Mouse (Mus musculus): ENCODE data around the gene Bpifb9b. TPM values are rescaled to one million over a fixed set of nuclear protein-coding genes. Genes with fewer than 3 reads are reported as not detected.
"Not testable (repeated sequence)": the region's sequence is repeated elsewhere in the genome, so short reads cannot be mapped to it uniquely, and the experiment has no call there.

Gene Bpifb9b
- polyA plus RNA-seq, 1 experiment from 2014 or later, result not detected

DNA sequence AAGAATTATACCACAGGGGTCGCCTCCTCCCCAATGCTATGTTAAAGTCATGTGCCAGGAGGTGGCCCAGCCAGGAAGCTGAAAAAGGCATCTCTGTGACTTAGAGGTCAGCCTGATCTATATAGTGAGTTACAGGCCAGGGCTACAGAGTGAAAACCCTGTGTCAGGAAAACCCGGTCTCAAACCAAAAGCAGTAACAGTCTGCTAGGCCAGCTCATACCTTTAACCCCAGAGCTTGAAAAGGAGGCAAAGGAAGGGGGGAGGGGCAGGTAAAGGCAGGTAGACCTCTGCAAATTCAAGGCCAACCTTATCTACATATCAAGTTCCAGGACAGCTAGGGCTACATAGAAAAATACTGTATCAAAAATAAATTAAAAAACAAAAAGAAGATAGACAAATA, 32.3 kb downstream of the Bpifb9b start:
- Histone ChIP-seq H3K27me3 (replicated peaks) (no peaks in the 10 kb centered on the region), H3K4me2 (replicated peaks) (no peak overlapping the region), H3K4me1 (replicated peaks) (no peaks in the 10 kb centered on the region), H3K27ac (no peak overlapping the region), H3K9me3 (no peaks in the 10 kb centered on the region), H3K4me3 (replicated peaks) (no peak overlapping the region), H3K9ac (no peak overlapping the region), H3K36me3 (0 out of 2 replicates have a peak, but pooled peaks cover 3% of the 10 kb centered on the region)
- 62% methylated on average over 2 of the region's 2 CpGs for WGBS
- ATAC-seq, result no peak

DNA sequence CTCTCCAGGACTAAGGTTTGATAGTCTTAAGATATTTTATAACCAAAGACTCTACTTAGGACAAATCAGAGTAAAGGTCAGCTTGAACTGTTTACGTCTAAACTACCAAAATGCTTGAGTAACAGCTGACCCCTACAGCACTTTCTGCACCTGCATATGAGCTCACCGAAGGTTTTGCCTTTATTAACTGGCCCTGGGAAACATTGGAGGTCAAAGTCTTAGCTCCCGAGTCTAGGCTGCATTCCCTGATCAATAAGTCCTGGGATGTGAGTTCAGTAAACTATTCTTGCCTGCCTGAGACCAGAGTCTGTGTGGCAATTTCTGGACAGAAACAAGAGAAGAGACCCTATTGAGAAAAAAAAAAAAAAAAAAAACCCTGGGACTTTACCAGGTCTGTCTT, 41.1 kb downstream of the Bpifb9b start:
- H3K36me3 ChIP-seq, result peaks cover 8% of the 10 kb centered on the region
- ATAC-seq, result no peak
- WGBS, result 88% methylated on average over 3 of the region's 3 CpGs

DNA sequence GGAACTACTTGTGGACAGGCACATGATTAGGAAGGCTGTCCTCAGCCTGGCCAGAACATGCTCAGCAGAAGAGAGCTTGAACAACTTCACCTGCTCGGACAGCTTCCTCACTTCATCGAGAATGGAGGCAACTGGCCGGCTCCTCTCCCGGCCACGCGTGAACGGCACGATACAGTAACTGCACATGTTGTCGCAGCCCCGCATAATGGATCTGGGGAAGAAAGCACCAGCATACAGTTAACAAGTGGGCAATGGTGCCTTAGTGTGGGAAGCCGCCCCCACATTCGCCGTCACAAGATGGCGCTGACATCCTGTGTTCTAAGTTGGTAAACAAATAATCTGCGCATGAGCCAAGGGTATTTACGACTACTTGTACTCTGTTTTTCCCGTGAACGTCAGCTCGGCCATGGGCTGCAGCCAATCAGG, 47.0 kb downstream of the Bpifb9b start:
- H3K9ac ChIP-seq; H3K27me3 ChIP-seq (replicated peaks); H3K9me3 ChIP-seq; H3K27ac ChIP-seq; H3K36me3 ChIP-seq; H3K4me1 ChIP-seq (replicated peaks): not testable (repeated sequence)
- ATAC-seq, result peak; percentile 53; the same call in 1 of the 2 replicates
- H3K4me3 ChIP-seq (replicated peaks), result peak overlapping the region; percentile 33
- peak overlapping the region; percentile 33 for H3K4me2 ChIP-seq (replicated peaks)
- 76% methylated on average over 16 of the region's 19 CpGs for WGBS

More for the DNA sequence above, 41.1 kb downstream of the Bpifb9b start:
- no peak overlapping the region for H3K4me3 ChIP-seq (replicated peaks)
- H3K4me1 ChIP-seq (replicated peaks), result no peaks in the 10 kb centered on the region
- H3K4me2 ChIP-seq (replicated peaks), result no peak overlapping the region
- H3K9me3 ChIP-seq, result no peaks in the 10 kb centered on the region
- H3K9ac ChIP-seq, result no peak overlapping the region
- H3K27me3 ChIP-seq (replicated peaks), result no peaks in the 10 kb centered on the region
- no peak overlapping the region for H3K27ac ChIP-seq

DNA sequence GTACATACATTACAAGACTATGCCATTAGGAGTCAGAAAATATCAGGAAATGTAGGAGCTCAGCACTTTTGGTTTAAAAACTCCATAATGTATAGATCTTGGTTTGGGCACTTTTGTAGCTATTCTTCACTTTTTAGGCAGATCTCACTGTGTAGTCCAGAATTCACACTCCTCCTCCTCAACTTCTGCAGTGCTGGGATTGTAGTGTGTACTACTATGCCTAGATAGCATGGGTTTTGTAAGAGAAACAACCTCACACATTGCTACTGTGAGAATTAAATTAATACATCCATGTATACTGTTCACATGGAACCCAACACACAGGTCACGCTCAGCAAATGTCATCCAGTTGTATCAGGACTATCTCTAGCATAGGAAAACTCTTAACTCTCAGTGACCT, 60.5 kb downstream of the Bpifb9b start:
- Histone ChIP-seq H3K4me3 (replicated peaks) (no peak overlapping the region), H3K27ac (no peak overlapping the region), H3K9ac (no peak overlapping the region), H3K4me2 (replicated peaks) (no peak overlapping the region), H3K4me1 (replicated peaks) (no peaks in the 10 kb centered on the region), H3K36me3 (peaks cover 11% of the 10 kb centered on the region), H3K27me3 (replicated peaks) (no peaks in the 10 kb centered on the region), H3K9me3 (no peaks in the 10 kb centered on the region)
- 96% methylated on average over 1 of the region's 1 CpGs for WGBS
- no peak for ATAC-seq

Other genes starting within 250 kb of the Bpifb9b start
- not detected in 2 replicates for gene Bpifa3, start 176.9 kb upstream of the Bpifb9b start, polyA plus RNA-seq (2015; fragmentation: Nextera tagmentation; extraction: Ambion mirVana)
- gene Bpifa1, start 164.3 kb upstream of the Bpifb9b start, polyA plus RNA-seq (2015; fragmentation: Nextera tagmentation; extraction: Ambion mirVana), result not detected in 2 replicates
- not detected in 2 replicates for gene Bpifa5, start 144.6 kb upstream of the Bpifb9b start, polyA plus RNA-seq (2015; fragmentation: Nextera tagmentation; extraction: Ambion mirVana)
- 0.25 and 8.3 TPM in 2 replicates for gene Bpifb1, start 116.4 kb upstream of the Bpifb9b start, polyA plus RNA-seq (2015; fragmentation: Nextera tagmentation; extraction: Ambion mirVana)
- 0.09 and 0.13 TPM in 2 replicates for gene Bpifb5, start 83.5 kb upstream of the Bpifb9b start, polyA plus RNA-seq (2015; fragmentation: Nextera tagmentation; extraction: Ambion mirVana)
- gene Bpifb9a, start 49.4 kb upstream of the Bpifb9b start, polyA plus RNA-seq (2015; fragmentation: Nextera tagmentation; extraction: Ambion mirVana), result not detected in 2 replicates
- gene Cdk5rap1, start 65.8 kb downstream of the Bpifb9b start, polyA plus RNA-seq (2015; fragmentation: Nextera tagmentation; extraction: Ambion mirVana), result 16.9 and 18.1 TPM in 2 replicates
- gene Snta1, start 100.9 kb downstream of the Bpifb9b start, polyA plus RNA-seq (2015; fragmentation: Nextera tagmentation; extraction: Ambion mirVana), result 4.6 and 5.0 TPM in 2 replicates
- gene Cbfa2t2, start 129.3 kb downstream of the Bpifb9b start, polyA plus RNA-seq (2015; fragmentation: Nextera tagmentation; extraction: Ambion mirVana), result 25.4 and 26.3 TPM in 2 replicates
- gene 1700003F12Rik, start 239.9 kb downstream of the Bpifb9b start, polyA plus RNA-seq (2015; fragmentation: Nextera tagmentation; extraction: Ambion mirVana), result 0.52 and 0.57 TPM in 2 replicates
- gene Actl10, start 244.5 kb downstream of the Bpifb9b start, polyA plus RNA-seq (2015; fragmentation: Nextera tagmentation; extraction: Ambion mirVana), result 0.15 TPM in 1 of 2 replicates, not detected in the other